Mouse (Mus musculus) spleen, embryonic (tissue): ENCODE measurements around the gene Gemin7.

Experiments
- CTCF ChIA-PET: fragments of 350-600 bp; sonication (Branson Sonifier 250); formaldehyde crosslinking; loops from one replicate; lab custom pipeline; 2022; lab: Charles Lee

Gene Gemin7

GRCm38 (mm10) chr7:19577141-19577852, at the start of gene Gemin7, which contains the start of gene Zfp296:
TSS of gene Gemin7 (minus strand) at chr7:19577595.
TSS of gene Zfp296 (plus strand) at chr7:19577287.
- CTCF ChIA-PET: no interaction called here

GRCm38 (mm10) chr7:19623433-19623832, 46.0 kb upstream of the Gemin7 start:
- CTCF ChIA-PET: no interaction called here

- CTCF ChIA-PET: no interaction called here
These were observed 44.8 kb upstream of the Gemin7 start for GRCm38 (mm10) chr7:19622241-19622640.

DNA sequence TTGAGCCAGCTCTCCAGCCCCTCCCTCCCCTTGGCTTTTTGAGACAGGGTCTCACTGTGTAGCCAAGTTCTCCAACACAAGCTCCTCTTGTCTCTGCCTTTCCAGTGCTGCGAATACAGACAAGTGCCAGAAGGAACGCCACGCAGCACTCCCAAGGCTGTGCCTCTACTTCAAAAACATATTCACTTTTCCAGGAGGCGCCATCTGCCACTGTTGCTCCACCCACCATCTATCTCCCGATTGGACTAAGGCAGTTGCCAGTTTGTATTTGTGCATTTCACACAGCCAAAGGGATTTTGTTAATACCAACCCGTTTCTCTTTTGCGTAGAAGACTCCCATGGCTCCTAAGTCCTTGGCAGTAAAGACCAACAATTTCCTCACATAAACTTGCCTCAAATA, 43.4 kb upstream of the Gemin7 start:
- CTCF ChIA-PET: no interaction called here

GRCm38 (mm10) chr7:19619004-19619801, 41.8 kb upstream of the Gemin7 start:
- CTCF ChIA-PET: no interaction called here

GRCm38 (mm10) chr7:19615036-19615577, 37.7 kb upstream of the Gemin7 start:
- CTCF ChIA-PET: no interaction called here

- CTCF ChIA-PET: interaction anchor here (0.7 kb wide), 1 partner anchor 54 kb away, joined by 14 read pairs; the partner anchor contains the start of gene Clptm1
These were observed 33.6 kb upstream of the Gemin7 start for GRCm38 (mm10) chr7:19610969-19611368.

- CTCF ChIA-PET: no interaction called here
These were observed 32.4 kb upstream of the Gemin7 start for GRCm38 (mm10) chr7:19609641-19610332.

- CTCF ChIA-PET: no interaction called here
These were observed 29.9 kb upstream of the Gemin7 start for GRCm38 (mm10) chr7:19607291-19607690.

DNA sequence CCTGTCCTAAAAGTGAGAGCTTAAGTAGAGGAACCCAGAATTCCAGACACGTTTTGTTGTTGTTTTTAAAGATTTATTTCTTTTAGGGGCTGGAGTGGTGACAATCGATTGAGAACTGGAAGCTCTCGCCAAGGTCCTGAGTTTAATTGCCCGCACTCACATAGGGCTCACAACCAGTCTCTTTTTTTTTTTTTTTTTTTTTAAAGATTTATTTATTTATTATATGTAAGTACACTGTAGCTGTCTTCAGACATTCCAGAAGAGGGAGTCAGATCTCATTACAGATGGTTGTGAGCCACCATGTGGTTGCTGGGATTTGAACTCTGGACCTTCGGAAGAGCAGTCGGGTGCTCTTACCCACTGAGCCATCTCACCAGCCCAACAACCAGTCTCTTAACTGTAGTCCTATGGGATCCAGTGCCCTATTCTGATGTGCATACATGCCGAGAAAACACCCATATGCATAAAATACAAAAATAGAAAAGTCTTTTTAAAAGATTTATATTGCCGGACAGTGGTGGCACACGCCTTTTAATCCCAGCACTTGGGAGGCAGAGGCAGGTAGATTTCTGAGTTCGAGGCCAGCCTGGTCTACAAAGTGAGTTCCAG, 27.3 kb upstream of the Gemin7 start:
- CTCF ChIA-PET: interaction anchor here (0.9 kb wide), 1 partner anchor 65 kb away, joined by 3 read pairs; no protein-coding TSS in a partner anchor

GRCm38 (mm10) chr7:19603849-19604605, 26.6 kb upstream of the Gemin7 start, which contains the start of gene Clasrp:
TSS of gene Clasrp (minus strand) at chr7:19604486.
- CTCF ChIA-PET: interaction anchor here (0.7 kb wide), 1 partner anchor 179 kb away, joined by 3 read pairs; no protein-coding TSS in a partner anchor

DNA sequence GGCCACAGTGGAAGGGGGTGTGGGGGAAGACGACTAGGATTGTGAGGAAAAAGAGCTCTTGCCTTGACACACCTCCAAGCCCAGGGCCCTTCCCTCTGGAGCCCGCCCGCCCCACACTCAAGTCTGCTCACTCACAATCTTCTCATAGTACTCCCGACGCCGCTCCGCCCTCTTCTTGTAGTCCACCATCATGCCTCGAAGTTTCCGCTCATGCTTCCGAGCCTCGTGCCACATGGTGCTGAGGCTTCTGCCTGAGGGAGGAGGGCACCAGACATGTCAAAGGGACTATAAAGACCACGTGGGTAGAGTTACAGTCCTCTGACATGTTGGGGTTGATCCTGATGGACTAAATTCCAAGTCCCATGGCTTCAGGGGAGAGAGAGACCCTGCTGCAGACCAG, 25.7 kb upstream of the Gemin7 start:
- CTCF ChIA-PET: no interaction called here

GRCm38 (mm10) chr7:19600562-19600961, 23.2 kb upstream of the Gemin7 start:
- CTCF ChIA-PET: interaction anchor here (0.7 kb wide), 1 partner anchor 52 kb away, joined by 4 read pairs; no protein-coding TSS in a partner anchor

DNA sequence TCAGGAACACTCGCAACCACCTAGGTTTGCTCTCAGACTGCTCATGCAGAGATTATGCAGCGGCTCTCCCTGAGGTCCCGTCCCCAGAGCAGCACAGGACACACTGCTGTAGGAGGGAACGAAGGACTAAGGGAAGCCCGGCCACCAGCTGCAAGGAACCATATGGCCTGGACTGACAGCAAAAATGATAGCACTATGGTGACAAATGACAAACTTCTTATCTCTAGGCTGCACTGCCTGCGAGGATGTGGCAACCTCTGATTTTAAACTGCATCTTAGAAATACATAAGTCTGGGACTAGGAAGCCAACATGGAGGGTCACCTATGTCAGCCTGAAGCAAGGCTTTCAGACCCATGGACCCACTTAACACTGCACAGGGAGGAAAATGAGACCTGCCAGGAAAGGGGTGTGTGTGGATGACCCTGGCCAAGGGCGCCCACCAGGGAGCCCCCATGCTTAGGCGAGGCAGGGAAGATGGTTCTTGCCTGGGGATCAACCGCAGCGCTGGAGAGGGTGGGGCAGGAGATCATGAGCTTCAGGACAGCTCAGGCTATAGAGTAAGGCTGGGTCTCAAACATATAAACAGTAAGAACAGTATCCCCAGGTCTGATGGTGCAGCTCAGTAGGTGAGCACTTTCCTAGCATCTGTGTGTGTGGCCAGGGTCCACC, 15.8 kb upstream of the Gemin7 start:
- CTCF ChIA-PET: interaction anchor here (0.6 kb wide), 1 partner anchor 75 kb away, joined by 6 read pairs; no protein-coding TSS in a partner anchor

DNA sequence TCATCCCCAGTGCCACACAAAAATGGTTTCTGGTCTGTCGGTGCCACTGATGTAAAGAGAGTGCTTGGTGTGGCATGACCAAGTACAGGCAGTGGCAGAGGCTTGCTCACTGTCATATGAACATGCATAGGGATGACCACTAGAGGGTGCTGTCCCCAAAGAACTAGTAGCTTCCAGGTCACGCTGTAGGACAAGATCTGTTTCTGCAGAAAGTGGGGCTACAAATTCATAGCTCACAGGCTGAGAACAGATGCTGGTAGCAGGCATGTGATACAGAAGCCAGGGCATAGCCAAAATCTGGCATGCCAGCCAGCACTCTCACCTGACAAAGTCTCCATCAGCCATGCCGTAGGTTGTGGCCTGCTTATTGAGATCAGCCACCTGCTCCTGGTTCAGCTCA, 12.5 kb upstream of the Gemin7 start:
- CTCF ChIA-PET: interaction anchor here (0.5 to 0.8 kb wide), 3 partner anchors 24 to 110 kb away, joined by 3 to 4 read pairs (median 3); no protein-coding TSS in a partner anchor

DNA sequence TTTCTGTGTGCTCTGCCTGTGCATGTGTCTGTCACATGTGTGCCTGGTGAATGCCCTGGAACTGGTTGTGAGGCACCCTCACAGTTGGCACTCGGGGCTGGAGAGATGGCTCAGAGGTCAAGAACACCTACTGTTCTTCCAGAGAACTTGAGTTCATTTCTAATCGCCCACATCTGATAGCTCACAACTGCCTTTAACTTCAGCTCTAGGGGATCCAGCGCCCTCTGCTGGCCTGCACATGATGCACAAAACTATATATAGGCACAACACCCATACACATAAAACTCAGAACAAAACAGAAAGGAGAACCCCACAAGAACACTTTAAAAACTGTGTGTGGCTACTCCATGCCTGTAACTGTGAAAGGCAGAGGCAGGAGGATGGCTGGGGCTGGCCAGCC, 11.8 kb upstream of the Gemin7 start:
- CTCF ChIA-PET: interaction anchor here (0.5 to 0.9 kb wide), 2 partner anchors 62 to 111 kb away, joined by 3 to 4 read pairs; no protein-coding TSS in a partner anchor

DNA sequence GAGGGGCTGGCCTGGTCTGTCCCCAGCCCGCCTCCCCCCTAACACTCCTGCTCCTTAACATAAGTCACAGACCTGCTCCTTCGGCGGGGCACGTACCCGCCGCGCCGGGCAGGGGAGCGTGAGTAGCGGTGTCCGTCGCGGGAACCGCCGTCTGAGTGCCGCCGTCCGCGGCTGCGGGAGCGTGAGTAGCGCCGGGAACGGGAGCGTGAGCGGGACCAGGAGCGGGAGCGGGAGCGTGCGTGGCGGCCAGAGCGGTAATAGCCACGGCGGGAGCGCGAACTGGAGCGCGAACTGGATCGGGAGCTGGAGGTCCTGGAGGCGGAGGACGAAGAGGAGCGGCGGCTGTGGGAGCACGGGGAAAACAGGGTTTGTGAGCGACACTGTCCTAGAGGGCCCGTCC, 8.9 kb upstream of the Gemin7 start:
- CTCF ChIA-PET: no interaction called here

- CTCF ChIA-PET: no interaction called here
These were observed 3.2 kb upstream of the Gemin7 start for GRCm38 (mm10) chr7:19580634-19581033.

DNA sequence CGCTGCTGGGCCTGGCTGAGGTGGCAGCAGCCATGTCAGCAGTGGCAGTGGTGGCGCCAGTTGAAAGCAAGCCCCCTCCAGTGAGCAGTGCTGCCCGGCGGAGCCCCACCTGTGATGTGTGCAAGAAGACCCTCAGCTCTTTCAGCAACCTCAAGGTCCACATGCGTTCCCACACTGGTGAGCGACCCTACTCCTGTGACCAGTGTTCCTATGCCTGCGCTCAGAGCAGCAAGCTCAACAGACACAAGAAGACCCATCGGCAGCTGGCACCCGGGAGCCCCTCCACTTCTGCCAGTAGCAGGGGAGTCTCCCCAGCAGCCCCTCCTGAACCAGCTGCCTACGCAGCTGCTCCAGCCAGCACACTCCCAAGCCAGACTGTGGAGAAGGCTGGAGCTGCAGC, 2.4 kb upstream of the Gemin7 start:
- CTCF ChIA-PET: no interaction called here
